Mouse (Mus musculus) liver, embryonic 11.5 days (tissue): ENCODE measurements at regions not wholly inside any gene's neighbourhood (a gene's known extent, or its start where the extent isn't known, plus 50 kb on each side); places are given as distances from the start of the nearest gene placed in this dataset.

Source experiments
- ATAC-seq: fragments of 200-750 bp; cut with Nextera tagmentation; replicated peaks from 2 replicates; pipeline ENCODE4 v1.8.0; 2017; ENCODE audit warnings: moderate number of reproducible peaks, mild to moderate bottlenecking, moderate TSS enrichment, moderate library complexity; ENCODE audit not compliant: low FRiP score
- DNase-seq: peaks from one replicate; pipeline ENCODE4 v3.0.0-alpha.2; 2017; ENCODE audit warnings: low spot score
- H3K27ac ChIP-seq: fragments of 300-500 bp; sonication (generic); 2 replicates; pipeline ENCODE4 v1.5.1; 2014; ENCODE audit warnings: mild to moderate bottlenecking, low read depth, low read length, control low read depth
- H3K27me3 ChIP-seq: fragments of 300-500 bp; sonication (generic); replicated peaks from 2 replicates; pipeline ENCODE4 v1.6.1; 2014; ENCODE audit warnings: low read length, mixed read lengths; ENCODE audit not compliant: control insufficient read depth, insufficient read depth
- H3K36me3 ChIP-seq: fragments of 300-500 bp; sonication (generic); 2 replicates; pipeline ENCODE4 v1.6.1; 2014; ENCODE audit warnings: mild to moderate bottlenecking, low read length, moderate library complexity, mixed read lengths; ENCODE audit not compliant: control insufficient read depth, insufficient read depth
- H3K4me1 ChIP-seq: fragments of 300-500 bp; sonication (generic); replicated peaks from 2 replicates; pipeline ENCODE4 v1.6.1; 2014; ENCODE audit warnings: low read length, mixed read lengths; ENCODE audit not compliant: control insufficient read depth, insufficient read depth
- H3K4me2 ChIP-seq: fragments of 300-500 bp; sonication (generic); 2 replicates; pipeline ENCODE4 v1.6.1; 2014; ENCODE audit warnings: mild to moderate bottlenecking, control low read depth, moderate library complexity
- H3K4me3 ChIP-seq: fragments of 300-500 bp; sonication (generic); 2 replicates; pipeline ENCODE4 v1.5.1; 2014; ENCODE audit warnings: low read depth, low read length, control low read depth
- H3K9ac ChIP-seq: fragments of 300-500 bp; sonication (generic); 2 replicates; pipeline ENCODE4 v1.6.1; 2014; ENCODE audit warnings: low read depth, low read length, control low read depth
- H3K9me3 ChIP-seq: fragments of 300-500 bp; sonication (generic); 2 replicates; pipeline ENCODE4 v1.6.1; 2016; ENCODE audit warnings: low read length, inconsistent platforms, mixed read lengths; ENCODE audit not compliant: control insufficient read depth
- WGBS: fragments of 180-500 bp; shearing (Covaris S2); extraction: QIAGEN DNeasy Blood & Tissue Kit; methylation state at CpG from one replicate; pipeline ENCODE4 v1.1.7; 2014; 5-methylcytosine and 5-hydroxymethylcytosine counted together

DNA sequence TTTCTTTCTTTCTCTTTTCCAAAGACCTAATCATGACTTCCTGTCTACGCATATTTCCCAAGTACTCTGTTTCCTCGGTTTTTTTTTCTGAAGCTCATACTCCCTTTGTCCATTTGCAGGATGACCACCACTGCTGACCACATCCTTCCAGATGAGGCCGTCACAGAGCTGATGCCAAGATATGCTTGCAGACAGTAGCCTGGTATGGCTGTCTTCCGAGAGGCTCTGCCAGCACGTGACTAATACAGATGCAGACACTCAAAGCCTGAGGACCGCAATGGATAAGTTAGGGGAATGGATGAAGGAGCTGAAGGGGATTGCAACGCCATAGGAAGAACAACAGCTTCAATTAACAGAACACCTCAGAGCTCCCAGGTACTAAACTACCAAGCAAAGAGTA lies 399.4 kb upstream of the A1bg start:
- Histone ChIP-seq H3K4me3 (no peak overlapping the region), H3K4me1 (no peaks in the 10 kb centered on the region), H3K36me3 (no peaks in the 10 kb centered on the region), H3K9me3 (no peaks in the 10 kb centered on the region), H3K9ac (no peak overlapping the region), H3K27ac (no peak overlapping the region), H3K4me2 (no peak overlapping the region), H3K27me3 (no peaks in the 10 kb centered on the region)
- 58% methylated on average over 7 of the region's 7 CpGs for WGBS
- no peak for ATAC-seq
- DNase-seq = no peak

DNA sequence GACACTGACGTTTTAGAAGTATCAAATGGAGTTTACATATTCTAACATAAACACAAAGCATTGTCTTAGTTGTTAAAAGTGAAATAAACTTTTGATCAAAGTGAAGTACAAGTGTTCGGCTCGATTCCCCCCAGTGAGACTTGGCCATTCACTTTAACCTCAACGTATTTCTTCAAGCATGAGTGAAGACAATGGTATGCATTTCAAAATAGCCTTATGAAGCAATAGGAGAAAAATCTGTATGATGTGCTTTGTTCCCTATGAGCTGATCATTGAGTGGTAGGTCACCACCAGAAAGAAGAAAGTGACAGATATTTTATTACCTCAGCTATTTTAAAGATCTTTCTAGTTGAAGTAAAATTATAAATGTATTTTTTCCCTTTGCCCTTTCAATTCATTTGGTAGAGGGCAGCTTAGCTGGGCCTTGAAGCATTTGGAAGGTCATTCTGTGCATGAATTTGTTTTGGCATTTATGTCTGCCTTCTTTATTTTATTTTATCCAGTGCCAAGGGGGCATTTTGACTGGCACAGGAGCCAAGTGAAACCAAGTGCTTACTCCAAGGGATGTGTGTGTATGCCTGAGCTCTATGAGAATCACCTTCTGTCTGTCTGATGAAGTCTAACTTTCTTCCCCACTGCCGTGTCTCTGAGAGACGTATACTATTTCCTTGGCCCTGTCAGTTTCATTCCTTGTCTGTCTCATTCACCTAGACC lies 386.8 kb upstream of the A1bg start:
- Histone ChIP-seq H3K27me3 (no peaks in the 10 kb centered on the region), H3K9me3 (no peaks in the 10 kb centered on the region), H3K27ac (no peak overlapping the region), H3K9ac (no peak overlapping the region), H3K4me2 (no peak overlapping the region), H3K36me3 (no peaks in the 10 kb centered on the region), H3K4me3 (no peak overlapping the region), H3K4me1 (no peaks in the 10 kb centered on the region)
- ATAC-seq = no peak
- 71% methylated on average over 6 of the region's 6 CpGs for WGBS
- DNase-seq = no peak

DNA sequence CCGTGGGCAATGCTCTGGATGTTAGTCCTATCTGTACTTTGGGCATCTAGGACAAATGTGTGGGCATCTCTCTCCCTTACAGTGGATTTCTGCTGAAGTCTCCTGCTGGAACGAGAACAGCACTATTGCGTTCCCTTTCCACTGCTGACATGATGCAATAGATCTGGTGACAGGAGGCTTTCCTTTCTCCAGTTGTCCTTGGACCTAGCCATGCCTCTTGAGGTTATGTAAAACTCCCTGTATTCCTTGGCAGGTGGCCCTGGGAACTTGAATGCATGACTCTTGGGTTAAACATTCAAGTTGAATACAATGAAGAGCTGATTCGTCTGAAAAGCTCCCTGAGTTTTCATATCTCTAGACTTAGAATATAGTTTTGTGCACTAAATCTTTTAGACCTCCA lies 386.1 kb upstream of the A1bg start:
- WGBS = 87% methylated on average over 4 of the region's 4 CpGs
- Histone ChIP-seq H3K4me2 (no peak overlapping the region), H3K36me3 (no peaks in the 10 kb centered on the region), H3K9ac (no peak overlapping the region), H3K27me3 (no peaks in the 10 kb centered on the region), H3K4me1 (no peaks in the 10 kb centered on the region), H3K4me3 (no peak overlapping the region), H3K9me3 (no peaks in the 10 kb centered on the region), H3K27ac (no peak overlapping the region)
- DNase-seq = no peak
- no peak for ATAC-seq

DNA sequence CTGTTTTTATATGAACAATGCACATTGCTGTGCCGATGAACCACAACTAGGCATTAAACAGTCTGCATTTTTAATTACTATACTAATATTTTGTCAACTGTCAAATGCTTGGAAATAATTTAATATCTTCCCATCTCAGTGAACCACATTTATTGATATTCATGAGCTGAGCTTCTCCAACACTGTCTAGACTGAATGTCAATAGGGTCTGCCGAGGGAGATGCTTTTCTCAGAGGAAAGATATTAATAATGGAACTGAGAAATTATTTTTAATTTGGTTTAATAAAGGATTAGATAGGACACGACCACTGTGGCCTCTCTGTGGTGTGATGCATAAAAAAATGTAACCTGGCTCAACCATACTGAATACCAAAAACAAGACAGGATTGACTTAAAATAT lies 381.7 kb upstream of the A1bg start:
- Histone ChIP-seq H3K4me2 (no peak overlapping the region), H3K9me3 (no peaks in the 10 kb centered on the region), H3K4me1 (no peaks in the 10 kb centered on the region), H3K27me3 (no peaks in the 10 kb centered on the region), H3K9ac (no peak overlapping the region), H3K36me3 (no peaks in the 10 kb centered on the region), H3K4me3 (no peak overlapping the region), H3K27ac (no peak overlapping the region)
- DNase-seq (no peak), ATAC-seq (no peak)
- WGBS = 72% methylated on average over 3 of the region's 3 CpGs

GRCm38 (mm10) chr15:61299796-61300195 lies 377.0 kb upstream of the A1bg start:
- WGBS = 81% methylated on average over 6 of the region's 6 CpGs
- ATAC-seq = no peak

GRCm38 (mm10) chr15:61297447-61298208 lies 374.8 kb upstream of the A1bg start:
- no peak overlapping the region for H3K4me2 ChIP-seq
- H3K36me3 ChIP-seq = no peaks in the 10 kb centered on the region
- H3K4me1 ChIP-seq = no peaks in the 10 kb centered on the region
- WGBS = 74% methylated on average over 5 of the region's 5 CpGs
- no peaks in the 10 kb centered on the region for H3K9me3 ChIP-seq
- H3K27me3 ChIP-seq = no peaks in the 10 kb centered on the region
- no peak overlapping the region for H3K9ac ChIP-seq
- H3K4me3 ChIP-seq = no peak overlapping the region
- H3K27ac ChIP-seq = no peak overlapping the region
- ATAC-seq (no peak), DNase-seq (no peak)

More at GRCm38 (mm10) chr15:61299796-61300195, 377.0 kb upstream of the A1bg start:
- DNase-seq = no peak
- Histone ChIP-seq H3K4me1 (no peaks in the 10 kb centered on the region), H3K9ac (no peak overlapping the region), H3K4me2 (no peak overlapping the region), H3K4me3 (no peak overlapping the region), H3K27ac (no peak overlapping the region), H3K9me3 (no peaks in the 10 kb centered on the region), H3K27me3 (no peaks in the 10 kb centered on the region), H3K36me3 (no peaks in the 10 kb centered on the region)

DNA sequence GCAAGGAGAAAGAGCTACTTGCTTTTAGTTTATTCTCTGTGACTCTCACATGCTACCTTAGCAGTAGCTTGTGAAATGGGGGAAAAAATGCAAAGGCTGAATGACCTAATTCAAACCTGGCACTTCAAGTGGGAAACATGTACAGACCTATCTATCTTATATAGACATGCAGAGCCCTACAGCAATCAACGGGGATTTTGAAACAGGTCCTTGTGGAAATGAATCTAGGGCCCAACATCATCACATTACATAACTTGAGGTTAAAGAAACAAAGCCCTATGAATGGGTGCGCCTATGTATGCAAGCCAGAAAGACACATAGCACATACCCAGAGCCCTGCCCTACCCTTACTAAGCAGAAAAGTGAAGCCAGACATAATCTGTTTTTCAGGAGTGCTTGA lies 371.8 kb upstream of the A1bg start:
- DNase-seq (no peak), ATAC-seq (no peak)
- no peaks in the 10 kb centered on the region for H3K27me3 ChIP-seq
- no peak overlapping the region for H3K4me3 ChIP-seq
- H3K4me2 ChIP-seq = no peak overlapping the region
- no peaks in the 10 kb centered on the region for H3K9me3 ChIP-seq
- no peaks in the 10 kb centered on the region for H3K4me1 ChIP-seq
- no peak overlapping the region for H3K27ac ChIP-seq
- H3K9ac ChIP-seq = no peak overlapping the region
- WGBS = 83% methylated on average over 2 of the region's 2 CpGs
- no peaks in the 10 kb centered on the region for H3K36me3 ChIP-seq

- H3K4me1 ChIP-seq = no peaks in the 10 kb centered on the region
- no peaks in the 10 kb centered on the region for H3K36me3 ChIP-seq
- no peak overlapping the region for H3K27ac ChIP-seq
- no peaks in the 10 kb centered on the region for H3K27me3 ChIP-seq
- H3K4me2 ChIP-seq = no peak overlapping the region
- H3K9me3 ChIP-seq = no peaks in the 10 kb centered on the region
- ATAC-seq = no peak
- no peak for DNase-seq
- 74% methylated on average over 4 of the region's 4 CpGs for WGBS
- no peak overlapping the region for H3K4me3 ChIP-seq
- H3K9ac ChIP-seq = no peak overlapping the region
Measured at GRCm38 (mm10) chr15:61294131-61294530, 371.3 kb upstream of the A1bg start.

DNA sequence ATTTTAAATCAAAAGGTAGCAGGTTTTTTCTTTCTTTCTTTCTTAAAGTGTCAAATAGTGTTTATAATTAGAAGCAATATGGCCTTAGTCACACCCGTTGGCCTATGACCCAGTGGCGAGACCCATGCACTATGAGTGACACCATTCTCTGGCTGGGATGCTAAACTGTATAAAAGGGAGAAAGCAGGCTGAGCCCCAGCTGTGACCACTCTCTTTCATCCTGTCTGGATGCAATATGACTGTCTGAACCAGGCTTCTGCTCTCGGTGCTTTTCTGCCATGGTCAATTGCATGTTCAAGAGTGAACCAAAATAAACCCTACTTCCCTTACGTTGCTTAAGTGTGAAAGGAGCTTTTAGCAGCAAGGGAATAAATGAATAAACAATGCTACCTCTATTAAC lies 346.0 kb upstream of the A1bg start:
- no peak for ATAC-seq
- Histone ChIP-seq H3K4me1 (no peaks in the 10 kb centered on the region), H3K9me3 (no peaks in the 10 kb centered on the region), H3K27ac (no peak overlapping the region), H3K9ac (no peak overlapping the region), H3K4me2 (no peak overlapping the region), H3K27me3 (no peaks in the 10 kb centered on the region), H3K36me3 (no peaks in the 10 kb centered on the region), H3K4me3 (no peak overlapping the region)
- no peak for DNase-seq
- 74% methylated on average over 4 of the region's 4 CpGs for WGBS
